Mouse (Mus musculus) small intestine, adult 2 months (tissue): Measurements from ENCODE around the gene Dtymk.
"Not testable (repeated sequence)": the region's sequence is repeated elsewhere in the genome, so short reads cannot be mapped to it uniquely, and the experiment has no call there.

Source experiments
- CTCF ChIP-seq: fragments of 200-500 bp; IDR thresholded peaks from 2 replicates; pipeline ENCODE4 v1.5.1; 2012; ENCODE audit warnings: low read depth, mild to moderate bottlenecking, control low read depth, inconsistent platforms, low read length, moderate library complexity, mixed read lengths; ENCODE audit not compliant: insufficient replicate concordance, insufficient read length; ENCODE audit errors: extremely low read depth
- POLR2A ChIP-seq: fragments of 200-500 bp; IDR thresholded peaks from 2 replicates; pipeline ENCODE4 v1.6.1; 2012; ENCODE audit warnings: low read depth, mild to moderate bottlenecking, control low read depth, inconsistent platforms, low read length, moderate library complexity

DNA sequence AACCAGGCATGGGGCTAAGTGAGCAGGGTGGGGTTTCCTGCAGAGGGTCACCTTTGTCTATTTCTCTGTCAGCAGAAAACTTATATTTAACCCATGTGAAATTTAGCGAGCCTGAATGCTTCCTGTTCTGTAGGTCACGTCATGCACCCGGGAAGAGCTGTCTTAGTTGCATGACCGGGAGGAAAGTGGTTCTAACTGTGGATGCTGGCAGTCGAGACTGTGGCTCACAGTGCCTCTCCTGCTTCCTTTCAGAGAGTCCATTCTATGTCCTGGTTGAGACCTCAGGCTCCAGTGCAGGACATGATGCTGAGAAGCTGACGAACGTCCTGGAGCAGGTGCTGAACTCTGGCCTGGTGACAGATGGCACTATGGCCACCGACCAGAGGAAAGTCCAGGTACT lies 36.8 kb upstream of the Dtymk start:
- not testable (repeated sequence) for TF ChIP-seq CTCF, POLR2A
